Mouse (Mus musculus) midbrain, embryonic 10.5 days (tissue): ENCODE data around the gene Mindy2. TPM values are rescaled to one million over a fixed set of nuclear protein-coding genes. Genes with fewer than 3 reads are reported as not detected.

Experiments
- DNase-seq: peaks from one replicate; pipeline ENCODE4 v3.0.0-alpha.2; 2017; ENCODE audit warnings: low spot score
- H3K27ac ChIP-seq: fragments of 300-500 bp; sonication (generic); replicated peaks from 2 replicates; pipeline ENCODE4 v1.5.1; 2016; ENCODE audit warnings: mild to moderate bottlenecking
- H3K27me3 ChIP-seq: fragments of 300-500 bp; sonication (generic); 2 replicates; pipeline ENCODE4 v1.6.1; 2016; ENCODE audit warnings: low read depth, mild to moderate bottlenecking; ENCODE audit not compliant: poor library complexity, severe bottlenecking
- H3K36me3 ChIP-seq: fragments of 300-500 bp; sonication (generic); 2 replicates; pipeline ENCODE4 v1.6.1; 2016; ENCODE audit warnings: mild to moderate bottlenecking, moderate library complexity
- H3K4me1 ChIP-seq: fragments of 300-500 bp; sonication (generic); 2 replicates; pipeline ENCODE4 v1.6.1; 2016
- H3K4me3 ChIP-seq: fragments of 300-500 bp; sonication (generic); 2 replicates; pipeline ENCODE4 v1.5.1; 2016; ENCODE audit warnings: mild to moderate bottlenecking, moderate library complexity
- H3K9me3 ChIP-seq: fragments of 300-500 bp; sonication (generic); replicated peaks from 2 replicates; pipeline ENCODE4 v1.6.1; 2016; ENCODE audit warnings: mild to moderate bottlenecking
- WGBS: fragments of 180-500 bp; shearing (Covaris S2); methylation state at CpG from one replicate; pipeline ENCODE4 v1.1.7; 2016; 5-methylcytosine and 5-hydroxymethylcytosine counted together
- polyA plus RNA-seq: library from polyadenylated mRNA; unstranded; fragments of >200 nt; fragmentation: Nextera tagmentation; extraction: Ambion mirVana; gene quantifications from 2 replicates; pipeline ENCODE4 v1.2.1, GENCODE M21; 2016

Mindy2 gene
- polyA plus RNA-seq, 1 experiment from 2014 or later: 5.0 TPM

GRCm38 (mm10) chr9:70678682-70679131 lies 21.7 kb upstream of the Mindy2 start, which contains the start of gene Adam10:
TSS of gene Adam10 (plus strand) at chr9:70678997.
- H3K4me1 ChIP-seq: peaks cover 25% of the 10 kb centered on the region
- DNase-seq: peak; percentile 99
- WGBS: under 1% methylated on average over 48 of the region's 48 CpGs
- no peaks in the 10 kb centered on the region for H3K27me3 ChIP-seq
- peak within 1 kb of the TSS; percentile 95 for H3K4me3 ChIP-seq
- no peaks in the 10 kb centered on the region for H3K9me3 ChIP-seq
- H3K36me3 ChIP-seq: no peaks in the 10 kb centered on the region
- peak within 1 kb of the TSS; percentile 99 for H3K27ac ChIP-seq

- no peak for DNase-seq
- H3K27ac ChIP-seq: no peak overlapping the region
- H3K4me3 ChIP-seq: no peak overlapping the region
- peaks cover 14% of the 10 kb centered on the region for H3K4me1 ChIP-seq
- no peaks in the 10 kb centered on the region for H3K27me3 ChIP-seq
- WGBS: 87% methylated on average over 5 of the region's 5 CpGs
- H3K9me3 ChIP-seq: no peaks in the 10 kb centered on the region
- no peaks in the 10 kb centered on the region for H3K36me3 ChIP-seq
These were observed 19.0 kb upstream of the Mindy2 start for GRCm38 (mm10) chr9:70675961-70676360.

- Histone ChIP-seq H3K27me3 (no peaks in the 10 kb centered on the region), H3K4me1 (peaks cover 6% of the 10 kb centered on the region), H3K27ac (no peak overlapping the region), H3K4me3 (no peak overlapping the region), H3K9me3 (no peaks in the 10 kb centered on the region), H3K36me3 (no peaks in the 10 kb centered on the region)
- WGBS: 78% methylated on average over 4 of the region's 4 CpGs
- no peak for DNase-seq
These were observed 18.1 kb upstream of the Mindy2 start for GRCm38 (mm10) chr9:70675117-70675516.

- Histone ChIP-seq H3K27ac (no peak overlapping the region), H3K36me3 (no peaks in the 10 kb centered on the region), H3K4me3 (no peak overlapping the region), H3K4me1 (peaks cover 3% of the 10 kb centered on the region; the same call in 1 of the 2 replicates), H3K27me3 (no peaks in the 10 kb centered on the region), H3K9me3 (no peaks in the 10 kb centered on the region)
- 85% methylated on average over 4 of the region's 4 CpGs for WGBS
- no peak for DNase-seq
These were observed 16.7 kb upstream of the Mindy2 start for GRCm38 (mm10) chr9:70673656-70674055.

GRCm38 (mm10) chr9:70671772-70672579 lies 15.0 kb upstream of the Mindy2 start:
- 60% methylated on average over 10 of the region's 10 CpGs for WGBS

GRCm38 (mm10) chr9:70671278-70671677 lies 14.3 kb upstream of the Mindy2 start:
- Histone ChIP-seq H3K27me3 (no peaks in the 10 kb centered on the region), H3K36me3 (no peaks in the 10 kb centered on the region), H3K27ac (no peak overlapping the region), H3K4me3 (no peak overlapping the region), H3K4me1 (peaks cover 3% of the 10 kb centered on the region; the same call in 1 of the 2 replicates), H3K9me3 (no peaks in the 10 kb centered on the region)
- no peak for DNase-seq
- 83% methylated on average over 6 of the region's 6 CpGs for WGBS

More at GRCm38 (mm10) chr9:70671772-70672579, 15.0 kb upstream of the Mindy2 start:
- no peak for DNase-seq
- H3K4me3 ChIP-seq: no peak overlapping the region
- no peaks in the 10 kb centered on the region for H3K27me3 ChIP-seq
- no peaks in the 10 kb centered on the region for H3K36me3 ChIP-seq
- H3K27ac ChIP-seq: no peak overlapping the region
- no peaks in the 10 kb centered on the region for H3K9me3 ChIP-seq
- peaks cover 3% of the 10 kb centered on the region; the same call in 1 of the 2 replicates for H3K4me1 ChIP-seq

- H3K4me3 ChIP-seq: no peak overlapping the region
- peaks cover 3% of the 10 kb centered on the region; the same call in 1 of the 2 replicates for H3K4me1 ChIP-seq
- WGBS: 92% methylated on average over 6 of the region's 6 CpGs
- DNase-seq: no peak
- H3K27ac ChIP-seq: no peak overlapping the region
- H3K27me3 ChIP-seq: no peaks in the 10 kb centered on the region
- H3K36me3 ChIP-seq: no peaks in the 10 kb centered on the region
- no peaks in the 10 kb centered on the region for H3K9me3 ChIP-seq
These were observed 13.4 kb upstream of the Mindy2 start for GRCm38 (mm10) chr9:70670381-70670780.

GRCm38 (mm10) chr9:70669197-70669596 lies 12.2 kb upstream of the Mindy2 start:
- Histone ChIP-seq H3K36me3 (no peaks in the 10 kb centered on the region), H3K4me1 (peaks cover 3% of the 10 kb centered on the region; the same call in 1 of the 2 replicates), H3K9me3 (no peaks in the 10 kb centered on the region), H3K4me3 (no peak overlapping the region), H3K27ac (no peak overlapping the region), H3K27me3 (no peaks in the 10 kb centered on the region)
- DNase-seq: no peak
- WGBS: 68% methylated on average over 2 of the region's 2 CpGs

GRCm38 (mm10) chr9:70668048-70668447 lies 11.1 kb upstream of the Mindy2 start:
- DNase-seq: no peak
- Histone ChIP-seq H3K36me3 (no peaks in the 10 kb centered on the region), H3K27me3 (no peaks in the 10 kb centered on the region), H3K9me3 (no peaks in the 10 kb centered on the region), H3K4me1 (peaks cover 3% of the 10 kb centered on the region; the same call in 1 of the 2 replicates), H3K27ac (no peak overlapping the region), H3K4me3 (no peak overlapping the region)

- WGBS: 79% methylated on average over 7 of the region's 7 CpGs
- H3K27ac ChIP-seq: no peak overlapping the region
- H3K4me1 ChIP-seq: no peaks in the 10 kb centered on the region
These were observed 9.8 kb upstream of the Mindy2 start for GRCm38 (mm10) chr9:70666811-70667210.

GRCm38 (mm10) chr9:70665372-70666145 lies 8.6 kb upstream of the Mindy2 start:
- Histone ChIP-seq H3K4me3 (no peak overlapping the region), H3K27ac (no peak overlapping the region), H3K4me1 (no peaks in the 10 kb centered on the region), H3K36me3 (no peaks in the 10 kb centered on the region), H3K27me3 (no peaks in the 10 kb centered on the region), H3K9me3 (no peaks in the 10 kb centered on the region)
- no peak for DNase-seq
- 75% methylated on average over 16 of the region's 16 CpGs for WGBS

More at GRCm38 (mm10) chr9:70666811-70667210, 9.8 kb upstream of the Mindy2 start:
- Histone ChIP-seq H3K27me3 (no peaks in the 10 kb centered on the region), H3K36me3 (no peaks in the 10 kb centered on the region), H3K9me3 (no peaks in the 10 kb centered on the region), H3K4me3 (no peak overlapping the region)
- DNase-seq: no peak

GRCm38 (mm10) chr9:70664847-70665246 lies 7.9 kb upstream of the Mindy2 start:
- H3K36me3 ChIP-seq: no peaks in the 10 kb centered on the region
- H3K4me1 ChIP-seq: no peaks in the 10 kb centered on the region
- WGBS: 84% methylated on average over 4 of the region's 4 CpGs
- no peak overlapping the region for H3K4me3 ChIP-seq
- no peaks in the 10 kb centered on the region for H3K27me3 ChIP-seq
- no peak overlapping the region for H3K27ac ChIP-seq
- DNase-seq: no peak
- no peaks in the 10 kb centered on the region for H3K9me3 ChIP-seq

GRCm38 (mm10) chr9:70658266-70658665 lies 1.3 kb upstream of the Mindy2 start:
- Histone ChIP-seq H3K27me3 (no peaks in the 10 kb centered on the region), H3K9me3 (no peaks in the 10 kb centered on the region), H3K36me3 (no peaks in the 10 kb centered on the region), H3K4me1 (peaks cover 28% of the 10 kb centered on the region), H3K27ac (no peak overlapping the region), H3K4me3 (no peak overlapping the region)
- 73% methylated on average over 2 of the region's 2 CpGs for WGBS
- DNase-seq: no peak
